Mouse (Mus musculus): ENCODE results near the gene Cd248. TPM values are rescaled to one million over a fixed set of nuclear protein-coding genes. Genes with fewer than 3 reads are reported as not detected.

Cd248 gene
- polyA plus RNA-seq, 1 experiment from 2014 or later, result 64.8 TPM

DNA sequence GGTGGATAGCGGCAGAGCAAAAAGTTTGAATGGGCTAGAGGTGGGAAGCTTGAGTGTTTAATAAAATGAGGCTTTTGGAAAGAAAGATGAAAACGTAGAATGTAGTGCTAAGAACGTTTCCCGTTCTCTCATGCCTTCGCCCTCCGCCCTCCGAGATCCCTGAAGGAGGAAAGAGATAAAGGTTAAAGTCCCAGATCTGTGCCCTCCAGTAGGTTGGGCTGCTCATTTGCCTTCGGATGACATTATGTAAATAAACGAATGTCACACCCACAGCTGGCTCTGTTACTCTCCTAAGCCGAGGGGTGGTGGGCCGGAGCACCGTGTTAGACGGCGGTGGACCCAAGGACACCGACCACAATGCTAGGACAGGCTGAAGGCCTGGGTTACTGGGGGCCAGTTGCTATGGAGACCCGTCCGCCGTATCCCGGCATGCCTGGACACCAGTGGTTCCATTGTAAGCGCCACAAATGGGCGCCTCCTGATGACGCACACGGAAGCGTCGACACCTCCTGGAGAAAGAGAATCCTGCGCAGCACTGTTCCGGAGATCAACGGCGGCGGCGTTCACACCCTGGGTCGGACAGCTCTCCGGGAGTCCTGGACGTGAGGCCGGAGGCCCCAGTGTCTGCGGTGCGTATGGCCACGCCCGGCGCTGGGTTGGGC is 26.9 kb upstream of the Cd248 start, which contains the start of gene Brms1:
TSS of gene Brms1 (plus strand) at position 493 of the 662 bp plus-strand sequence.
- peaks cover 37% of the 10 kb centered on the region for H3K4me1 ChIP-seq
- H3K4me2 ChIP-seq (replicated peaks), result peak within 1 kb of the TSS; percentile 99
- H3K27ac ChIP-seq, result no peak within 1 kb of the TSS
- H3K27me3 ChIP-seq, result no peaks in the 10 kb centered on the region
- no peaks in the 10 kb centered on the region for H3K9me3 ChIP-seq
- H3K9ac ChIP-seq, result peak within 1 kb of the TSS; percentile 87
- H3K36me3 ChIP-seq, result peaks cover 18% of the 10 kb centered on the region
- ATAC-seq (ENCODE audit: low FRiP score, low read depth), result peak; percentile 64
- peak within 1 kb of the TSS; percentile 86 for H3K4me3 ChIP-seq
- 8% methylated on average over 40 of the region's 40 CpGs for WGBS

DNA sequence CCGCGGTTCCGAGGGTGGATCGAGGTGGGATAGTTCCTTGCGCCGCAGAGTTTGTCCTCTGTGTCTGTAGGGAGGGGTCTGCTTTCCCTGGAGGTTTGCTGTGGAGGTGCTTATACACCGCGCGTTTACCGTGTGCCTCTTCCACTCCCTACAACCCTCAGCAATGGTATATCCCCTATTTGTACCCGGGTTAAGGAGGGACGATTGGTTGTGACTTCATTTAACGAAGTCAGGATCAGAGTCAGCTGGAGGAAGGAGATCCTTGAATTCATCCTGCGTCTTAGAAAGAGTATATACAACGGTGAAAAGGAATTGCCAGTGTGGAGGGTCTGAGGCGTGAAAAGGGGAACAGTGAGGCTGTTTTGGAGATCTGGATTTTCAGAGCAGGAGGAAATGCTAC is 26.3 kb upstream of the Cd248 start:
- H3K4me3 ChIP-seq, result peak overlapping the region; percentile 86
- no peak overlapping the region for H3K27ac ChIP-seq
- peaks cover 37% of the 10 kb centered on the region for H3K4me1 ChIP-seq
- no peak for ATAC-seq (ENCODE audit: low FRiP score, low read depth)
- WGBS, result 1% methylated on average over 16 of the region's 16 CpGs
- H3K27me3 ChIP-seq, result no peaks in the 10 kb centered on the region
- peak overlapping the region; percentile 99 for H3K4me2 ChIP-seq (replicated peaks)
- peaks cover 24% of the 10 kb centered on the region for H3K36me3 ChIP-seq
- no peaks in the 10 kb centered on the region for H3K9me3 ChIP-seq
- H3K9ac ChIP-seq, result peak overlapping the region; percentile 87

DNA sequence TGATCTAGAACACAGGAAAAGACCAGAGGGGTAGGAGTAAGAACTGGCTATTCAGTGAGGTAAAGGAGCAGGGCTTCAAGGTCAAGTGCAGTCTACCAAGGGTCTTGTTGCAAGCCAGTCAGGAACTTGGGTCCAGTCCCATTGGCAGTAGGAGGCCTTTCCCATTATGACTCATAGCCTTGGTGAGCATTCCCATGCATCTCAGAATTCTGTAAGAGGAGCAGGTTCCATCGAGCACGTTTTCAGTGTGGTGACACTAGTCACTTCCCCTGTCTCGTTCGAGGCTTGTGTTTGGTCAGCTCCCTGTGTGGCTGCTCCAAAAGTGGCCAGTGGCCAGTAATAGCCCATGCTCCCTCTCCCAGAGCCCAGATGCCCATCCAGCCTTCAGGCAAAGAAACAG is 22.3 kb upstream of the Cd248 start:
- no peak for ATAC-seq (ENCODE audit: low FRiP score, low read depth)
- Histone ChIP-seq H3K4me2 (replicated peaks) (no peak overlapping the region), H3K4me1 (peaks cover 24% of the 10 kb centered on the region), H3K27ac (no peak overlapping the region), H3K36me3 (peaks cover 55% of the 10 kb centered on the region), H3K9me3 (no peaks in the 10 kb centered on the region), H3K9ac (no peak overlapping the region), H3K4me3 (no peak overlapping the region), H3K27me3 (peaks cover 12% of the 10 kb centered on the region)
- 80% methylated on average over 4 of the region's 4 CpGs for WGBS

DNA sequence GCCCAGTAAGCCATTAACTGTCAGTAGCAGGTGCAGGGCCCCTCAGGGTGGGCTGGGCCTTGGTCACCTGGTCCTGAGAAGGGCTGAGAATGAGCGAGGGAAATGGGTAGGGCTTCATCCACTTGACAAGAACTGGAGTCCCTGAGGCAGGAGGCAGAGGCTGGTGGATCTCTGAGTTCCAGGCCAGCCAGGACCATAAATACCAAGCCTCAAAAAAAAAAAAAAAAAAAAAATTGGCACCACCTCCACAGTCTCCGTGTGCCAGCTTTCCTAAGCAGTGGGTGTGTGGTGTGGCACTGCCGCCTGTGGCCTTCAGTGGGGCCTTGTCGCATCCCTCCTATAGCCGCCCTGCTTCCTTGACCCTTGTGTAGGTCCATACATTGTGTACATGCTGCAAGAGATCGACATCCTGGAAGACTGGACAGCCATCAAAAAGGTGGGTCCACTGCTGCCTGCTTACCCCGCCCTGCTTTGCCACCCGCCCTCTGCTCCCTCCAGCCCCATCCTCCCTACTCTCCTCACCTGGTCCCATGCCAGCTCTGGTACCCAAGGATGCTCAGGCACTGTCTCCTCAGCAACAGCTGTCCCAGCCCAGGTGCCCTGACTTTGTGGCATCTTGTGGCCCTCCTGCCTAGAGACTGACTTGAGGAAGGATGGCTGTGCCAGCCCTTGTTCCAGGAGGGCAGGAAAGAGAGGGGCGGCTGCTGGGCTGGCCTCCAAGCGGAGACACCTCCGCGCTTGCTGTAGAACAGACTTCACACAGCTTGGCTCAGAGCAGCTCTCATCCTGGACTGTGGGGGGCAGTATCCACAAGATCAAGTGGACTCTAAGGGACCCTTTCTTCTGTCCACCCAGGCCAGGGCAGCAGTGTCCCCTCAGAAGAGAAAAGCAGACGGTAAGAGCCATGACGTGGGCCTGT is 19.5 kb upstream of the Cd248 start:
- peaks cover 50% of the 10 kb centered on the region for H3K36me3 ChIP-seq

DNA sequence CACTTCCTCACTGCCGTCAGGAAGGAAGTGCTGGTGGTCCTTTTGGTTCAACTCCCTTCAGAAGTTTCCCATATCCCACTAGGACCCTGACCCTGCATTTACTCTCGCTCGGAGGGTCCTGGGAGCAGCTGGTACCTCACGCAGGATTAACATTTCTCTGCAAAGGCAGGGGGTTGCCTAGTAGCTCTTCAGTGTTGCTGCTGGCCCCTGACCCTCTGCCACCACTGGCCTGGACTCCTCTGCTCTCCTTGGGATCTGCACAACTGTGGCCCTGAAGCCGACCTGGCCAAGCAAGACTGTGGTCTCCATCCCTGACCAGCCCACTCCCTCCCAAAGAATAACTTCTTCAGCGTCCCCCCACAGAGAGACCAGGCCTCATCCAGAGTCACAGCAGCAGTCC is 18.6 kb upstream of the Cd248 start:
- no peaks in the 10 kb centered on the region for H3K9me3 ChIP-seq
- H3K4me1 ChIP-seq, result peaks cover 25% of the 10 kb centered on the region
- no peak for ATAC-seq (ENCODE audit: low FRiP score, low read depth)
- no peak overlapping the region for H3K4me2 ChIP-seq (replicated peaks)
- H3K27ac ChIP-seq, result no peak overlapping the region
- H3K27me3 ChIP-seq, result peaks cover 50% of the 10 kb centered on the region
- no peak overlapping the region for H3K4me3 ChIP-seq
- no peak overlapping the region for H3K9ac ChIP-seq
- 79% methylated on average over 6 of the region's 6 CpGs for WGBS
- peaks cover 43% of the 10 kb centered on the region for H3K36me3 ChIP-seq

More for the DNA sequence above, 19.5 kb upstream of the Cd248 start:
- Histone ChIP-seq H3K4me1 (peaks cover 25% of the 10 kb centered on the region), H3K9me3 (no peaks in the 10 kb centered on the region), H3K27me3 (peaks cover 41% of the 10 kb centered on the region), H3K4me3 (no peak overlapping the region), H3K9ac (no peak overlapping the region), H3K4me2 (replicated peaks) (no peak overlapping the region), H3K27ac (no peak overlapping the region)
- 84% methylated on average over 14 of the region's 14 CpGs for WGBS
- no peak for ATAC-seq (ENCODE audit: low FRiP score, low read depth)

DNA sequence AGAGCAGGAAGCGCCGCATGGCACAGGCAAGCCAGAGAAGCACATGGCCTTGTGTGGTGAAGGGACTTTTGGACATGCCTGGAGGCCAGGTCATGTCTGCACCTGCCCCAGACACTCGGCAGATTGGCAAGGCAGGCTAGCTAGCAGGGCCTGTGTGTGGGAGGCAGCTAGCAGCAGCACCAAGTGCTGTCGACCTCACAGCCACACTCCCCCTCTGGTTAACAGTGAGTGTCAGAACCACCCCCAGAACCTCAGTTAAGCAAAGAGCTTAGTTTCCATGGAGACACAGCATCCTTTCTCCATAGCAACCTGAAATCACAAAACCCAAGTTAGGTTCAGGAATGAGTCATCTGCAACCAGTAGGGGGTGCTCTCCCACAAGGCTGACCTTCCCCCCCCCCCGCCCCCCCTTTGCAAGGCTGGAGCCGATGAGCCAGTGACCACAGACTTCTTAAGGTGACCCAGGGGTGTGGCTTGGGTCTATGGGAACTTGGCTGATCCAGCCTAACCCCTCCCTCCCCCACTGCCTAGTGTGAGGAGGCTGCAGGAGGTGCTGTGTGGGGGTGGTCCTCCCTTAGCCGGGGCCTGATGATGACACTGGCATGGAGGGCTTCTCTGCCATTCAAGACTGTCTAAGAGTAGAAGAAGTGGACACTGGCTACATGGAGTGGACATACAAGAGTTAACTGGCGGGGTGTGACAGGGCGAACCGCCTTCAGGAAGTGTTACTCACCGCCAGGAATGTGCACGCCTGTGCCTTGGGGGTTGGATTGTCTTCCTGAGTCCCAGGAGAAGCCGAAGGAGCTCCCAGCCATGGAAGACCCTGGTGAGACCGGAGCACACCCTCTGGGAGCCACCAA is 17.6 kb upstream of the Cd248 start, which contains the start of gene Rin1:
TSS of gene Rin1 (plus strand) at position 435 of the 859 bp plus-strand sequence.
- Histone ChIP-seq H3K9ac (peak within 1 kb of the TSS; percentile 50), H3K9me3 (no peaks in the 10 kb centered on the region), H3K4me3 (peak within 1 kb of the TSS; percentile 24), H3K4me2 (replicated peaks) (peak within 1 kb of the TSS; percentile 47), H3K4me1 (peaks cover 25% of the 10 kb centered on the region), H3K27me3 (peaks cover 60% of the 10 kb centered on the region), H3K36me3 (peaks cover 43% of the 10 kb centered on the region), H3K27ac (no peak within 1 kb of the TSS)
- 15% methylated on average over 14 of the region's 14 CpGs for WGBS
- ATAC-seq (ENCODE audit: low FRiP score, low read depth), result no peak

DNA sequence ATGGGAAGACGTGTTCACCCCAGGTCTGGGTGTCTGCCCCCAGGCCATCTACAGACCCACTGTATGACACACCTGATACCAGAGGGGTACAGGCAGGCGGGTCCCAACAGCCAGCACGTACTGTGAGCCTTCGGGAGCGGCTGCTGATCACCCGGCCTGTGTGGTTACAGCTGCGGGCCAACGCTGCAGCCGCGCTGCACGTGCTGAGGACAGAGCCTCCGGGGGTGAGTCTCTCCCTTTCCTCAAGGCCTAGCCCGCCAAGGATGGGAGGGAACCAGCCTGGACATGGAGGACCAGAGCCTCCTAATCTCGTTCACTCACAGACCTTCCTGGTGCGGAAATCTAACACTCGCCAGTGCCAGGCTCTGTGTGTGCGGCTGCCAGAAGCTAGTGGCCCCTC is 16.8 kb upstream of the Cd248 start:
- peak overlapping the region; percentile 24 for H3K4me3 ChIP-seq
- ATAC-seq (ENCODE audit: low FRiP score, low read depth), result no peak
- H3K9me3 ChIP-seq, result no peaks in the 10 kb centered on the region
- peak overlapping the region; percentile 47 for H3K4me2 ChIP-seq (replicated peaks)
- H3K4me1 ChIP-seq, result peaks cover 25% of the 10 kb centered on the region
- peaks cover 63% of the 10 kb centered on the region for H3K27me3 ChIP-seq
- H3K9ac ChIP-seq, result peak overlapping the region; percentile 50
- no peak overlapping the region for H3K27ac ChIP-seq
- WGBS, result 5% methylated on average over 17 of the region's 17 CpGs
- peaks cover 37% of the 10 kb centered on the region for H3K36me3 ChIP-seq

DNA sequence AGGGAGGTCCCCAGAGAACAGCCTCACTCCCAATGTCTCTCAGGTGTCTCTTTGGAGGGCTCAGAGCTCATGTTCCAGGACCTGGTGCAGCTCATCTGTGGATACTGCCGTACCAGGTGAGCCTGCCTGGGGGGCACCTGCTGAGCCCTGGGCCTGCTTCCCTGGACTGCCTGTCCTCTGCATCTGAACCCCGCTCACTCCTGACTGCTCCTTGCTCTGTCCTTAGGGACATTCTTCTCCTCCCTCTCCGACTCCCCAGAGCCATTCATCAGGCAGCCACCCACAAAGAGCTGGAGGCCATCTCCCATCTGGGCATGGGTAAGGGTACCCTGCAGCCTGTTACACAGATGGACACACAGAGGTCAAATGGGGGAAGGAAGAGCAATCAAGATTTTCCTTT is 16.4 kb upstream of the Cd248 start:
- peaks cover 32% of the 10 kb centered on the region for H3K36me3 ChIP-seq
- WGBS, result 39% methylated on average over 3 of the region's 3 CpGs
- H3K4me1 ChIP-seq, result peaks cover 28% of the 10 kb centered on the region
- ATAC-seq (ENCODE audit: low FRiP score, low read depth), result no peak
- no peaks in the 10 kb centered on the region for H3K9me3 ChIP-seq
- peak overlapping the region; percentile 24; the same call in 1 of the 2 replicates for H3K4me3 ChIP-seq
- 0 out of 2 replicates have a peak overlapping the region, but pooled peaks have one; percentile 50 for H3K9ac ChIP-seq
- peak overlapping the region; percentile 47 for H3K4me2 ChIP-seq (replicated peaks)
- H3K27me3 ChIP-seq, result peaks cover 63% of the 10 kb centered on the region
- H3K27ac ChIP-seq, result no peak overlapping the region

DNA sequence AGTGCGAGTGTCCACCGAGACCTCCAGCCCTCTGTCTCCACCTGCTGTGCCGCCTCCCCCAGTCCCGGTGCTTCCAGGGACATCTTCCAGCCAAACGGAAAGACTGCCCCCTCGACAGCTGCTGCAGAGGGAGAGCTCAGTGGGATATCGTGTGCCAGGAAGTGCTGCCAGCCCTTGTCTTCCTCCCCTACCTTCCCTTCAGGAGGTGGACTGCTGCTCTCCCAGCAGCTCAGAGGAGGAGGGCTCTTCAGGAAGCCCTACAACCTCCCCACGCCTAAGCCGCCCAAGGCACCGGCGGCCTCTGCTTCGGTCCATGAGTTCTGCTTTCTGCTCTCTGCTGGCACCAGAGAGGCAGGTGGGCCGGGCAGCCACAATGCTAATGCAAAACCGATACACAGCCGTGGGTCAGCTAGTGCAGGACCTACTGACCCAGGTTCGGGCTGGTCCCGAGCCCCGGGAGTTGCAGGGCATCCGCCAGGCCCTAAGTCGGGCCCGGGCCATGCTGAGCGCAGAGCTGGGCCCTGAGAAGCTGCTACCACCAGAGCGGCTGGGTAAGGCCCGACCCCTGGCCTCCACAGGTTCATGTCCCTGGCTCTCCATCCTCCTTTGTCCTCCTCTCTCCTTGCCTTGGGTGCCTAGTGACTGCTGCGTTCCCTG is 15.6 kb upstream of the Cd248 start:
- Histone ChIP-seq H3K36me3 (peaks cover 24% of the 10 kb centered on the region), H3K9ac (no peak overlapping the region), H3K4me2 (replicated peaks) (peak overlapping the region; percentile 23; the same call in 1 of the 2 replicates), H3K9me3 (no peaks in the 10 kb centered on the region), H3K4me1 (peaks cover 31% of the 10 kb centered on the region), H3K4me3 (no peak overlapping the region), H3K27ac (no peak overlapping the region), H3K27me3 (peaks cover 63% of the 10 kb centered on the region)
- 27% methylated on average over 25 of the region's 25 CpGs for WGBS
- no peak for ATAC-seq (ENCODE audit: low FRiP score, low read depth)

DNA sequence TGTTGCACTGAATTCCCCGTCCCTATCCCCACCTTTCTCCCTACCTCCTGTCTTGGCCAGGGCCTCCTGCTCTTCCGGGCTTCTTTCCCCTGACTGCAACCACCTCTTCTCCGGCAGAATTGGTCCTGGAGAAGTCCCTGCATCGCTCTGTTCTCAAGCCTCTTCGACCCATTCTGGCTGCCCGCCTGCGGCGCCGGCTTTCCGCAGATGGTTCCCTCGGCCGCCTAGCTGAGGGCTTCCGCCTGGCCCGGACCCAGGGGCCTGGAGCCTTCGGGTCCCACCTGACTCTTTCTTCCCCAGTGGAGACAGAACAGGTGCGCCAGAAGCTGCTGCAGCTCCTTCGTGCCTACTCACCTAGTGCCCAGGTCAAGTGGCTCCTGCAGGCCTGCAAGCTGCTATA is 15.0 kb upstream of the Cd248 start:
- no peak overlapping the region for H3K4me3 ChIP-seq
- H3K36me3 ChIP-seq, result peaks cover 18% of the 10 kb centered on the region
- ATAC-seq (ENCODE audit: low FRiP score, low read depth), result no peak
- peaks cover 32% of the 10 kb centered on the region for H3K4me1 ChIP-seq
- H3K9me3 ChIP-seq, result no peaks in the 10 kb centered on the region
- H3K27me3 ChIP-seq, result peaks cover 63% of the 10 kb centered on the region
- H3K4me2 ChIP-seq (replicated peaks), result no peak overlapping the region
- H3K9ac ChIP-seq, result no peak overlapping the region
- H3K27ac ChIP-seq, result no peak overlapping the region
- WGBS, result 56% methylated on average over 17 of the region's 17 CpGs

DNA sequence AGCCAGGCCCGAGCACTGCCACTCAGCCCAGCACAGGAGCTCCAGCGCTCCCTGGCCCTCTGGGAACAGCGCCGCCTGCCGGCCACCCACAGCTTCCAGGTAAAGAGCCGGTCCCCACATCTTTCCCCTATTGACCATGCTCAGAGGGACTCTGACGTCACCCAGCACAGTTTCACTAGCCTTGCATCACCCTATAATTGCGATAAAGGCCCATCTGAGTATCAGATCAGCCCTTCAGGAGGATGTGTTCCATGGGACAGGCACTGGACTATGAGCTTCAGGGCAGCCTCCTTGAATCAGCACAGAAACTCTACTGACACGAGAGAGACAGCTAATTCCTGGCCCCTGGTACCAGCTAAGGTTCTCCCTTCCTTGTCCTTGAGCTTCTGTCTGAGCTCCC is 14.0 kb upstream of the Cd248 start:
- H3K4me1 ChIP-seq, result peaks cover 42% of the 10 kb centered on the region
- WGBS, result 19% methylated on average over 9 of the region's 9 CpGs
- no peak overlapping the region for H3K4me3 ChIP-seq
- H3K27me3 ChIP-seq, result peaks cover 63% of the 10 kb centered on the region
- ATAC-seq (ENCODE audit: low FRiP score, low read depth), result no peak
- no peaks in the 10 kb centered on the region for H3K9me3 ChIP-seq
- no peak overlapping the region for H3K9ac ChIP-seq
- H3K36me3 ChIP-seq, result peaks cover 8% of the 10 kb centered on the region
- H3K4me2 ChIP-seq (replicated peaks), result no peak overlapping the region
- no peak overlapping the region for H3K27ac ChIP-seq
